Mouse (Mus musculus): ENCODE data around the gene Srgn.
A peak's percentile ranks its signal among the peaks of the same experiment; 100 is the strongest.
"Not testable (repeated sequence)": the region's sequence is repeated elsewhere in the genome, so short reads cannot be mapped to it uniquely, and the experiment has no call there.

Srgn gene

GRCm38 (mm10) chr10:62486618-62487415, 40.4 kb downstream of the Srgn start, which contains the start of gene Vps26a:
Vps26a (minus strand) TSS chr10:62486805.
- DNase-seq (ENCODE audit: extremely low spot score, low read depth, low spot score), result peak; percentile 98

GRCm38 (mm10) chr10:62485878-62486582, 41.2 kb downstream of the Srgn start:
- DNase-seq (ENCODE audit: extremely low spot score, low read depth, low spot score), result no peak

- no peak for DNase-seq (ENCODE audit: extremely low spot score, low read depth, low spot score)
Measured at GRCm38 (mm10) chr10:62481108-62481852, 46.0 kb downstream of the Srgn start.

- no peak for DNase-seq (ENCODE audit: extremely low spot score, low read depth, low spot score)
Measured at GRCm38 (mm10) chr10:62476980-62477379, 50.3 kb downstream of the Srgn start.

GRCm38 (mm10) chr10:62474944-62475343, 52.3 kb downstream of the Srgn start:
- no peak for DNase-seq (ENCODE audit: extremely low spot score, low read depth, low spot score)

- no peak for DNase-seq (ENCODE audit: extremely low spot score, low read depth, low spot score)
Measured at GRCm38 (mm10) chr10:62471105-62471504, 56.1 kb downstream of the Srgn start.

GRCm38 (mm10) chr10:62469736-62470135, 57.5 kb downstream of the Srgn start:
- DNase-seq (ENCODE audit: extremely low spot score, low read depth, low spot score), result no peak

GRCm38 (mm10) chr10:62461321-62461720, 65.9 kb downstream of the Srgn start:
- no peak for DNase-seq (ENCODE audit: extremely low spot score, low read depth, low spot score)

GRCm38 (mm10) chr10:62452001-62452400, 75.2 kb downstream of the Srgn start:
- DNase-seq (ENCODE audit: extremely low spot score, low read depth, low spot score), result not testable (repeated sequence)

- no peak for DNase-seq (ENCODE audit: extremely low spot score, low read depth, low spot score)
Measured at GRCm38 (mm10) chr10:62450280-62450640, 77.0 kb downstream of the Srgn start.

- DNase-seq (ENCODE audit: extremely low spot score, low read depth, low spot score), result peak; percentile 98
Measured at GRCm38 (mm10) chr10:62449364-62450279, 77.6 kb downstream of the Srgn start, which contains the start of the genes 4930507D05Rik and Supv3l1. 4930507D05Rik (plus strand) TSS chr10:62449489. Supv3l1 (minus strand) TSS chr10:62449738.
